Mouse (Mus musculus) spleen, adult 2 months (tissue): ENCODE data around the gene Rspo1. TPM values are rescaled to one million over a fixed set of nuclear protein-coding genes. Genes with fewer than 3 reads are reported as not detected.
A peak's percentile ranks its signal among the peaks of the same experiment; 100 is the strongest.
"Not testable (repeated sequence)": the region's sequence is repeated elsewhere in the genome, so short reads cannot be mapped to it uniquely, and the experiment has no call there.

Experiments used
- DNase-seq, 2 experiments: peaks; one replicate each; pipeline versions ENCODE4 v3.0.0 to v3.0.0-alpha.2; 2012 to 2021; ENCODE audit warnings: low spot score in 2 of 2, low read depth in 1 of 2
- H3K27ac ChIP-seq: fragments of 200-500 bp; 2 replicates; pipeline ENCODE4 v1.5.1; 2012; ENCODE audit warnings: low read length, inconsistent platforms; ENCODE audit not compliant: insufficient read depth
- H3K27me3 ChIP-seq: fragments of 200-500 bp; 2 replicates; pipeline ENCODE4 v1.6.1; 2012; ENCODE audit warnings: mild to moderate bottlenecking, moderate library complexity, low read length, inconsistent platforms; ENCODE audit not compliant: control insufficient read depth, insufficient read depth
- H3K36me3 ChIP-seq: fragments of 200-500 bp; 2 replicates; pipeline ENCODE4 v1.6.1; 2012; ENCODE audit warnings: mild to moderate bottlenecking, low read length, inconsistent platforms; ENCODE audit not compliant: control insufficient read depth, insufficient read depth
- H3K4me1 ChIP-seq: fragments of 200-500 bp; 2 replicates; pipeline ENCODE4 v1.6.1; 2011; ENCODE audit warnings: inconsistent platforms; ENCODE audit not compliant: control insufficient read depth, insufficient read depth, insufficient read length
- H3K4me3 ChIP-seq: fragments of 200-500 bp; 2 replicates; pipeline ENCODE4 v1.5.1; 2011; ENCODE audit warnings: mild to moderate bottlenecking, inconsistent platforms; ENCODE audit not compliant: insufficient read depth, insufficient read length; ENCODE audit errors: extremely low read depth
- CTCF ChIP-seq: fragments of 200-500 bp; IDR thresholded peaks from 2 replicates; pipeline ENCODE4 v1.5.1; 2011; ENCODE audit warnings: mild to moderate bottlenecking, inconsistent platforms; ENCODE audit not compliant: insufficient read depth, insufficient read length, insufficient replicate concordance; ENCODE audit errors: extremely low read depth
- POLR2A ChIP-seq: fragments of 200-500 bp; IDR thresholded peaks from 2 replicates; pipeline ENCODE4 v1.6.1; 2011; ENCODE audit warnings: low read depth, low read length, inconsistent platforms
- WGBS: fragments of 180-500 bp; shearing (Covaris S2); methylation state at CpG from one replicate; pipeline ENCODE4 v1.1.7; 2018; 5-methylcytosine and 5-hydroxymethylcytosine counted together
- polyA plus RNA-seq: library from polyadenylated mRNA; depleted of rRNA; stranded (reverse); fragments of >200 nt; gene quantifications from 2 replicates; pipeline ENCODE4 v1.2.3, GENCODE M21; 2012; rRNA removed

Rspo1 gene
- 6.2 and 7.2 TPM in 2 replicates for polyA plus RNA-seq

DNA sequence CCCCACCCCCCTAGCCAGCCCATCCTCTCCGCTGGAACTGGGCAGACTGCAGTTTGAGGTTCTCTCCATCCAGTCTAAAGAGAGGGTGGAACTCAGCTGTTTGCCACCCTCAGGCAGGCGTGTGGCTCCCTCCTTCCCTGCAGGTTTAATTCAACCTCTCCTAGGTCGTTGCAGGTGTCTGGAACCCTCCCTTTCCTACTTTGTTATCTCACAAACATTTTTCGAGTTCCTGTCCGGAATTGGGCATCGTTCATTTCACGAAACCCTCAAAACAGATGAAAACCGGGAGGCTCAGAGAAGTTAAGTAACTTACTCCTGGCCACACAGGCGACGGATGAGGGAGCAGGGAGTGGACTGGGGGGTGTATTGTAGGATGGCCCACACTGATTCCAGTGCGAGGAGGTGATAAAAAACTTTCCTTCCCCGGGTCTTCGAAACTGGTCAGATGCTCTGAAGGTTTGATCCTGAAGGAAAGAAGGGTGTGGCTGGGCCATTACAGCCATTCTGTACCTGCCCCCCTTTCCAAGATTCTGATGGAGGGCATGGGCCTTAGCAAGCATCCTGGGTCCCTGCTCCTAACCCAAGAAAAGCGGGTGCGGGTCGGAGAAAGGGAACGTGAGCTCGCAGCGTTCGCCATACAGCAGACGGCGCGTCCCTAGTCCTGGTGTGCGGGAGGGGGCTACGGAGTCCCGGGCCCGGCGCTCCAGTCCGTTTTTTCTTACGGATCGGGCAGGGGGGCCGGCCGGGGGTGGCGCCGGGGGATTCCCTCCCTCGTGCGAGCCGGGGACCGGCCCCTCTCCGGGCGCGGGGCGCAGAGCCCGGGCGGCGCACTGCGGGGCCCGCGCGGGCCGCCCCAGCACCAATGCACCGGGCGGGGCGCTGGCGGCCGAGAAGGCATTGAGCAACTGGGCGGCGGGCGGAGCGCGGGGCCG is at the start of gene Rspo1:
TSS of gene Rspo1 (plus strand) at position 760 of the 932 bp plus-strand sequence.
- Histone ChIP-seq H3K4me3 (no peak within 1 kb of the TSS), H3K27ac (no peak within 1 kb of the TSS), H3K4me1 (no peaks in the 10 kb centered on the region), H3K36me3 (no peaks in the 10 kb centered on the region), H3K27me3 (peaks cover 20% of the 10 kb centered on the region)
- no peak for DNase-seq
- 3% methylated on average over 56 of the region's 62 CpGs for WGBS
- TF ChIP-seq CTCF: no peak
- no peak for TF ChIP-seq POLR2A

DNA sequence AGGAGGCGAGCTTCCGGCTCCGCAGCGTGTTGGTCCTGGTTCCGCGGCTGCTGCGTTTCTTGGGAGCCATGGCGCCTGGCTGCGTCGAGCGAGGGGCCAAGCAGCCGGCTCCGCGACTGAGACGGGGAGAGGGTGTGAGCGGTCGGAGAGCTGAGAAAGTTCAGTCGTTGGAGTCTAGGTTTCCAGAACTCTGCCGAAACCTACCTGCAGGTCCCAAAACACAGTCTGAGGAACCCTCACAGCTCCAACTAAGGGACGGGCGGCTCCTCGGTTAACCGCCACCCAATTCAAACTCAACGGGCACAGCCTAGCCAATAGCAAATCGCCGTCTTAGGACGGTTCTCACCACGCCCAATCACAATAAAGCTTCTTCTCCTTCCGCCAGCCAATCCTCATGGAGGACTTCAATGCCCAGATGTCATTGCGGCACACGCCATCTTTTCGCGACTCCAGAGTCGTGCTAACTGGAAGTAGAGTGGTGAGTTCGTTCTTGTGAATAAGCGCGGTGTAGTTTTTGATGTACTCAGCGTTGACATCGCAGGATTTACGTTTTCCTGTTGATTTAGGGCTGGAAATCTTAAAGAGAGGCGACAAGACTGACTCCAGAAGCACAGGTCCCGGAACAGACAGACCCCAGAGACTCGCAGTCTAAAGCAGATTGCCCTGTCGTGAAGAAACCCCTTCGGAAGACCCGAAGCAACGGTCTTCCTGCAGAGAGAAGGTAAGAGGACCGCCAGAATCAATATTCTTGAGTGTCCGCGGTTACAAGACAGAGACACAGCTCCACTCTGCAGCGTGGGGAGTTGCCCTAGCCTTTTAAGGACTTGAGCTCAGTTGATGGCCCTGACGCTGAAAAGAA is 49.4 kb upstream of the Rspo1 start, which contains the start of gene 9930104L06Rik:
TSS of gene 9930104L06Rik (plus strand) at position 436 of the 859 bp plus-strand sequence.
- H3K27ac ChIP-seq: no peak within 1 kb of the TSS
- peaks cover 7% of the 10 kb centered on the region; the same call in 1 of the 2 replicates for H3K36me3 ChIP-seq
- peaks cover 4% of the 10 kb centered on the region; the same call in 1 of the 2 replicates for H3K4me1 ChIP-seq
- peak; percentile 92 for DNase-seq
- WGBS: under 1% methylated on average over 52 of the region's 52 CpGs
- TF ChIP-seq POLR2A (peak; percentile 5; the same call in 1 of the 2 replicates), CTCF (no peak)
- peak within 1 kb of the TSS; percentile 79 for H3K4me3 ChIP-seq
- H3K27me3 ChIP-seq: no peaks in the 10 kb centered on the region

DNA sequence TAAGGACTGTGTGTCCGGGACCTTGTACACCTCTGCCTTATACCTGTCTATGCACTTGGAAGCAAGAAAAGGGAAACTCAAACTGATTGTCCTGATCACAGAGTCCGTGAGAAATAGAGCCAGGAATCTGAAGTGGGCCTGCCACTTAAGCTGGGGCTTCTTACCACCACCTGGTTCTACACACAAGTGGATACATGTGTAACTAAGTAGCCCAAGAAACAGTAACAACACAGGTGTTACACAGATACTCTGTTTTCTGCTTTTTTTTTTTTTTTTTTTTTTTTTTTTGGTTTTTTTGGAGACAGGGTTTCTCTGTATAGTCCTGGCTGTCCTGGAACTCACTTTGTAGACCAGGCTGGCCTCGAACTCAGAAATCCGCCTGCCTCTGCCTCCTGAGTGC is 47.0 kb upstream of the Rspo1 start, which contains the start of gene Cdca8:
TSS of gene Cdca8 (minus strand) at position 101 of the 400 bp plus-strand sequence.
- DNase-seq, H3K27ac ChIP-seq, H3K4me3 ChIP-seq, H3K4me1 ChIP-seq, H3K27me3 ChIP-seq: not testable (repeated sequence)
- 87% methylated on average over 4 of the region's 4 CpGs for WGBS
- H3K36me3 ChIP-seq: peaks cover 10% of the 10 kb centered on the region

DNA sequence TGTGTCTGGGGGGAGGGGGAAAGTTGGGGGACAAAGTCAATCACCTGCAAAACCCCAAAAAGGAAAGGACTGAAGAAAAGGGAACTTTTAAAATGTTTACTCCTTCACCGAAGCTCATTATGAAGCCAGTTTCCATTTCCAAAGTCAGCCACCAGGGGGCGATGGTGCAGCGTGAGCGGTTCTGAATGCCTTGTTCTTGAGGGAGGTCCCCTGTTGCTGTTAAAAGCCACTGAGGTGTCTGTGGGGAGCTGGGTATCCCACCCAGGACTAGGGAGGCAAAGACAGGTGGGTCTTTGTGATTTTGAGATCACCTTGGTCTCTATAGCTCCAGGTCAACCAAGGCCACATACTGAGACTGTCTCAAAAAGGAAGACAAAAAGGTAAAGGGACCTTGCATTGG is 43.2 kb upstream of the Rspo1 start:
- H3K4me1 ChIP-seq: 0 out of 2 replicates have a peak, but pooled peaks cover 4% of the 10 kb centered on the region
- H3K4me3 ChIP-seq: no peak overlapping the region
- H3K36me3 ChIP-seq: peaks cover 10% of the 10 kb centered on the region
- no peak overlapping the region for H3K27ac ChIP-seq
- 2% methylated on average over 4 of the region's 4 CpGs for WGBS
- no peaks in the 10 kb centered on the region for H3K27me3 ChIP-seq
- no peak for TF ChIP-seq POLR2A
- peak; percentile 92; the same call in 1 of the 2 replicates for TF ChIP-seq CTCF
- DNase-seq: peak; percentile 48 to 68

DNA sequence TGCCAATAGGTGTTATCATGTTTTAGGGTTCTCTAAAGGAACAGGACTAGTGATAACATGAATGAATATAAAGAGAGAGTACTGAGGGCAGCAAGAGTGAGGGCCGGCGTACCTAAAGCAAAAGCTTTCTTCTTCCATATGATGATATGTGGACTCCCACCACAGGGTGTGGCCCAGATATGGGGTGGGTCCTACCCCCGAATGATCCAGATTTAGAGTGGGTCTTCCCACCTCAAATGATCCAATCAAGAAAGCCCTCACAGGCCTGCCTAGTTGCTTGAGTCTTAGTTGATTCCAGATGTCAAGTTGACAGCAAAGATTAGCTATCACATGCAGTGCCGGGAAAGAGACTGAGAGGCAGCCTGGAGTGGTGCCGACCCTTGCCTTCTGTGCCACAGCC is 42.4 kb upstream of the Rspo1 start:
- peaks cover 10% of the 10 kb centered on the region for H3K36me3 ChIP-seq
- no peak overlapping the region for H3K27ac ChIP-seq
- no peak overlapping the region for H3K4me3 ChIP-seq
- TF ChIP-seq POLR2A (no peak), CTCF (no peak)
- H3K4me1 ChIP-seq: 0 out of 2 replicates have a peak, but pooled peaks cover 4% of the 10 kb centered on the region
- DNase-seq: no peak
- WGBS: 88% methylated on average over 5 of the region's 5 CpGs
- no peaks in the 10 kb centered on the region for H3K27me3 ChIP-seq

DNA sequence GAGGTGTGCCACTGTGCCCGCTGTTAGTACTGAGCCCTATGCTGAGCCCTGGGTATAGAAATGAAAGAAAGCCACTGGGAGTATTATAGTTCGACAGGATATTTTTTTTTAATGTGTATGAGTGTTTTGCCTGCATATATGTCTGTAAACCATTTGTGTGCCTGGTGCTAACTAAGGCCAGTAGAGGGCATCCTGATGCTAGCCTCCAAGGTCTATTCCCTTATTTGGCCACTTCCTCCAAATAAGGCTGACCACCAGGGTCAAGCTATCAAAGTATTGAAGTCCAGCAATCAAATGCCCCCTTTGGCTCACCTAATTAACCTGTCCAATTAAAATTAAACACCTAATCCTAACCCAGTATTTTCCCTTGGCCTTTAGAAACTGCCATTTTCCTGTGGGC is 41.3 kb upstream of the Rspo1 start:
- H3K27ac ChIP-seq: no peak overlapping the region
- 0 out of 2 replicates have a peak, but pooled peaks cover 4% of the 10 kb centered on the region for H3K4me1 ChIP-seq
- 69% methylated on average over 2 of the region's 2 CpGs for WGBS
- TF ChIP-seq POLR2A (no peak), CTCF (no peak)
- no peak overlapping the region for H3K4me3 ChIP-seq
- H3K36me3 ChIP-seq: peaks cover 9% of the 10 kb centered on the region
- DNase-seq: no peak
- no peaks in the 10 kb centered on the region for H3K27me3 ChIP-seq
